Mouse (Mus musculus) CH12.LX (cell line): ENCODE measurements at regions not wholly inside any gene's neighbourhood (a gene's known extent, or its start where the extent isn't known, plus 50 kb on each side); places are given as distances from the start of the nearest gene placed in this dataset.

Experiments
- DNase-seq: peaks from one replicate; pipeline ENCODE4 v3.0.0-alpha.2; 2013; ENCODE audit errors: extremely low read depth
- H3K27ac ChIP-seq: 2 replicates; pipeline ENCODE4 v1.5.1; 2012; ENCODE audit warnings: low read depth, mild to moderate bottlenecking, control low read depth, moderate library complexity; ENCODE audit not compliant: insufficient read depth
- H3K27me3 ChIP-seq: replicated peaks from 2 replicates; pipeline ENCODE3; 2012; ENCODE audit warnings: inconsistent platforms
- H3K36me3 ChIP-seq, 2 experiments: replicated peaks in 1 of 2; 2 replicates each; pipeline versions ENCODE3 to v1.6.1; 2012; ENCODE audit warnings: inconsistent platforms in 1 of 2, low read length in 1 of 2, mild to moderate bottlenecking in 1 of 2, mixed read lengths in 1 of 2, moderate library complexity in 1 of 2; ENCODE audit not compliant: control insufficient read depth in 1 of 2, insufficient read depth in 1 of 2
- H3K4me1 ChIP-seq, 2 experiments: 2 replicates each; pipeline ENCODE4 v1.6.1; 2012; ENCODE audit warnings: inconsistent platforms in 1 of 2, moderate library complexity in 1 of 2; ENCODE audit not compliant: insufficient read depth in 2 of 2, control insufficient read depth in 1 of 2
- H3K4me2 ChIP-seq: 2 replicates; pipeline ENCODE4 v1.6.1; 2012; ENCODE audit warnings: low read depth, mild to moderate bottlenecking, control low read depth; ENCODE audit not compliant: poor library complexity, insufficient read depth, severe bottlenecking
- H3K4me3 ChIP-seq, 3 experiments: fragments of 150-350 bp in 1 of 3; sonication (generic) in 1 of 3; replicated peaks in 1 of 3; 2 replicates each; pipeline versions ENCODE3 to v1.5.1; 2011 to 2012; ENCODE audit warnings: low read depth in 2 of 3, low read length in 2 of 3, mild to moderate bottlenecking in 2 of 3, moderate library complexity in 2 of 3, control low read depth in 1 of 3, improper control_type of control experiment in 1 of 3, inconsistent platforms in 1 of 3, mixed read lengths in 1 of 3; ENCODE audit not compliant: poor library complexity in 1 of 3
- H3K79me2 ChIP-seq: replicated peaks from 2 replicates; pipeline ENCODE4 v1.6.1; 2012; ENCODE audit warnings: mild to moderate bottlenecking, moderate library complexity; ENCODE audit not compliant: control insufficient read depth, poor library complexity, insufficient read depth, severe bottlenecking; ENCODE audit errors: extremely low read depth
- H3K9ac ChIP-seq: 2 replicates; pipeline ENCODE4 v1.6.1; 2012; ENCODE audit warnings: low read depth, mild to moderate bottlenecking, control low read depth, moderate library complexity; ENCODE audit not compliant: insufficient read depth
- H3K9me3 ChIP-seq: replicated peaks from 2 replicates; pipeline ENCODE3; 2012; ENCODE audit warnings: low read length, inconsistent platforms, mixed read lengths
- BHLHE40 ChIP-seq: IDR thresholded peaks from 2 replicates; pipeline ENCODE4 v1.6.1; 2011; ENCODE audit warnings: mild to moderate bottlenecking, low read depth, low read length, improper control_type of control experiment
- CHD1 ChIP-seq: IDR thresholded peaks from 2 replicates; pipeline ENCODE4 v1.6.1; 2012; ENCODE audit warnings: low read depth, low read length, improper control_type of control experiment, inconsistent platforms
- CHD2 ChIP-seq: IDR thresholded peaks from 2 replicates; pipeline ENCODE4 v1.6.1; 2011; ENCODE audit warnings: low read length, improper control_type of control experiment
- CTCF ChIP-seq, 2 experiments: IDR thresholded peaks in 1 of 2; conservative IDR thresholded peaks in 1 of 2; 2 replicates each; pipeline ENCODE4 v1.5.1; 2011 to 2012; ENCODE audit warnings: low read depth in 2 of 2, low read length in 2 of 2, improper control_type of control experiment in 1 of 2, inconsistent platforms in 1 of 2, mild to moderate bottlenecking in 1 of 2, moderate library complexity in 1 of 2
- E2F4 ChIP-seq: IDR thresholded peaks from 2 replicates; pipeline ENCODE4 v1.6.1; 2011; ENCODE audit warnings: low read depth, low read length, improper control_type of control experiment; ENCODE audit not compliant: insufficient replicate concordance
- GABPA ChIP-seq: IDR thresholded peaks from 2 replicates; pipeline ENCODE4 v1.6.1; 2012; ENCODE audit warnings: low read depth, low read length, improper control_type of control experiment, inconsistent platforms; ENCODE audit not compliant: insufficient replicate concordance
- IRF4 ChIP-seq: IDR thresholded peaks from 2 replicates; pipeline ENCODE4 v1.6.1; 2014; ENCODE audit warnings: low read depth, mild to moderate bottlenecking, inconsistent platforms, low read length, improper control_type of control experiment
- KAT2A ChIP-seq: IDR thresholded peaks from 2 replicates; pipeline ENCODE4 v1.6.1; 2012; ENCODE audit warnings: low read length, improper control_type of control experiment, inconsistent platforms; ENCODE audit not compliant: insufficient replicate concordance
- MEF2A ChIP-seq: IDR thresholded peaks from 2 replicates; pipeline ENCODE4 v1.6.1; 2014; ENCODE audit warnings: low read depth, mild to moderate bottlenecking, inconsistent platforms, low read length, improper control_type of control experiment, borderline replicate concordance
- MXI1 ChIP-seq: IDR thresholded peaks from 2 replicates; pipeline ENCODE4 v1.6.1; 2011; ENCODE audit warnings: mild to moderate bottlenecking, low read depth, low read length, improper control_type of control experiment
- NRF1 ChIP-seq: IDR thresholded peaks from 2 replicates; pipeline ENCODE4 v1.6.1; 2014; ENCODE audit warnings: low read depth, mild to moderate bottlenecking, inconsistent platforms, low read length, improper control_type of control experiment, moderate library complexity
- PAX5 ChIP-seq: IDR thresholded peaks from 2 replicates; pipeline ENCODE4 v1.6.1; 2012; ENCODE audit warnings: low read length, inconsistent platforms, mixed read lengths
- RAD21 ChIP-seq: IDR thresholded peaks from 2 replicates; pipeline ENCODE4 v1.6.1; 2011; ENCODE audit warnings: low read depth, mild to moderate bottlenecking, low read length, improper control_type of control experiment, moderate library complexity
- RCOR1 ChIP-seq: conservative IDR thresholded peaks from 2 replicates; pipeline ENCODE4 v1.6.1; 2012; ENCODE audit warnings: low read depth, mild to moderate bottlenecking, inconsistent platforms, low read length, improper control_type of control experiment
- TCF12 ChIP-seq: IDR thresholded peaks from 2 replicates; pipeline ENCODE4 v1.6.1; 2014; ENCODE audit warnings: low read depth, mild to moderate bottlenecking, inconsistent platforms, low read length, improper control_type of control experiment
- USF1 ChIP-seq: IDR thresholded peaks from 2 replicates; pipeline ENCODE4 v1.6.1; 2014; ENCODE audit warnings: low read depth, mild to moderate bottlenecking, inconsistent platforms, low read length, improper control_type of control experiment
- ZKSCAN1 ChIP-seq: IDR thresholded peaks from 2 replicates; pipeline ENCODE4 v1.6.1; 2012; ENCODE audit warnings: low read depth, inconsistent platforms, low read length, improper control_type of control experiment, borderline replicate concordance
- ZNF384 ChIP-seq: IDR thresholded peaks from 2 replicates; pipeline ENCODE4 v1.6.1; 2012; ENCODE audit warnings: low read depth, low read length, improper control_type of control experiment, inconsistent platforms
- dilution Hi-C: fragments of 300-500 bp; cut with MboI; formaldehyde crosslinking; loops from 2 replicates; pipeline ENCODE4 v1.14.3; 2020; ENCODE audit warnings: low sequenced_read_pairs; ENCODE audit not compliant: extremely low pct_unique_long_range_greater_than_20kb, extremely low pct_ligation_motif_present
- in situ Hi-C: fragments of 300-500 bp; cut with MboI; formaldehyde crosslinking; loops from 3 replicates; pipeline ENCODE4 v1.14.3; 2019; ENCODE audit warnings: low sequenced_read_pairs, low pct_ligation_motif_present, low pct_unique_long_range_greater_than_20kb, mixed read lengths

- no peaks in the 10 kb centered on the region for H3K79me2 ChIP-seq
- no peak overlapping the region for H3K4me3 ChIP-seq
- no peaks in the 10 kb centered on the region for H3K9me3 ChIP-seq
- H3K4me1 ChIP-seq = no peaks in the 10 kb centered on the region
- no peak overlapping the region for H3K27ac ChIP-seq
- H3K27me3 ChIP-seq = peaks cover 90% of the 10 kb centered on the region
- H3K36me3 ChIP-seq = no peaks in the 10 kb centered on the region
- dilution Hi-C loops = no loop called here
- no peak for TF ChIP-seq E2F4
- TF ChIP-seq TCF12 = no peak
- TF ChIP-seq KAT2A = no peak
- no peak for TF ChIP-seq IRF4
- TF ChIP-seq MEF2A = no peak
- TF ChIP-seq RCOR1 = no peak
- TF ChIP-seq CHD2 = no peak
- no peak for TF ChIP-seq BHLHE40
- no peak for TF ChIP-seq PAX5
- TF ChIP-seq MXI1 = no peak
- TF ChIP-seq CHD1 = no peak
- TF ChIP-seq ZKSCAN1 = no peak
- TF ChIP-seq ZNF384 = no peak
- TF ChIP-seq CTCF (conservative IDR thresholded peaks at IDR 0.05 in 1 of 2, IDR thresholded peaks at IDR 0.05 in 1 of 2; ENCODE audit: low read depth in 2 of 2, low read length in 2 of 2) = no peak
- no peak for TF ChIP-seq RAD21
- no peak for TF ChIP-seq USF1
- TF ChIP-seq, all 38 proteins: peak for 0
- no peak for DNase-seq
- H3K9ac ChIP-seq = no peak overlapping the region
- H3K4me2 ChIP-seq = no peak overlapping the region
- in situ Hi-C loops = no loop called here
Measured at GRCm38 (mm10) chr7:137726031-137726430, 288.6 kb downstream of the Glrx3 start.

DNA sequence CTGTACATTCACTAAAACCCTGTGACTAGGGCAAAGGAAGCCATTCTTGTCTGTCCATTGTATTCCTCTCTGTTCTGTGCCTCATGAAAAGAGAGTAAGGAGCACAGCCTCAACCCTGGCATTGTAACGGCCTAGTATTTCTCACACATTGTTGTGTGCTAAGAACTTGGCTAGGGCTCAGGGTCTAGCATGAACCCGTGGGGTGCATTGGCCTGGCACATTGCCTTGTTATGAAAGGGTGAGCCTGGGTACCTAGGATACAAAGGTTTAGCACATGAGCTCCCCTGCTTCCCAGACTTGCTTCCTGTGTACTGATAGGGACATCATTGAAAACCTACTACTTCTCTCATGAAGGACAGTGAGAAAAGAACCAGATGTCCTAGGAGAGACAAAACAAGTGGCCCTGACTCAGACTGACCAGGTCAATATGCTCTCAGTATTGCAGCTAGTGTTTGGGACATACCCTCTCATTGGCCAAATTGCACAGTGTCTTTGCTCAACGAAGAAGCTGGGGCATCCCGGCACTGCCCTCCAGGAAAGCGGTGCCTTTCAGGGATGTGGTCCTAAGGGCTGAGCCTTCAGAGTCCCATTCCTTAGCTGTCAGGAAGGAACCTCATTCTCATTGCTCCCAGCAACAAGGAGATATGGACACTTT, 298.6 kb downstream of the Glrx3 start:
- in situ Hi-C loops (no loop called here), dilution Hi-C loops (no loop called here)
- H3K36me3 ChIP-seq = no peaks in the 10 kb centered on the region
- no peak for TF ChIP-seq GABPA
- no peak for TF ChIP-seq NRF1
- H3K27me3 ChIP-seq = peaks cover 87% of the 10 kb centered on the region
- H3K79me2 ChIP-seq = no peaks in the 10 kb centered on the region
- H3K9me3 ChIP-seq = peaks cover 8% of the 10 kb centered on the region
- H3K4me2 ChIP-seq = no peak overlapping the region
- H3K27ac ChIP-seq = no peak overlapping the region
- H3K9ac ChIP-seq = no peak overlapping the region
- DNase-seq = no peak
- H3K4me1 ChIP-seq = peaks cover 3 to 6% of the 10 kb centered on the region in 2 experiments; a peak in 2 of 4 replicates
- no peak overlapping the region for H3K4me3 ChIP-seq
